Mouse (Mus musculus): ENCODE measurements around the gene Ccnl2.

DNA sequence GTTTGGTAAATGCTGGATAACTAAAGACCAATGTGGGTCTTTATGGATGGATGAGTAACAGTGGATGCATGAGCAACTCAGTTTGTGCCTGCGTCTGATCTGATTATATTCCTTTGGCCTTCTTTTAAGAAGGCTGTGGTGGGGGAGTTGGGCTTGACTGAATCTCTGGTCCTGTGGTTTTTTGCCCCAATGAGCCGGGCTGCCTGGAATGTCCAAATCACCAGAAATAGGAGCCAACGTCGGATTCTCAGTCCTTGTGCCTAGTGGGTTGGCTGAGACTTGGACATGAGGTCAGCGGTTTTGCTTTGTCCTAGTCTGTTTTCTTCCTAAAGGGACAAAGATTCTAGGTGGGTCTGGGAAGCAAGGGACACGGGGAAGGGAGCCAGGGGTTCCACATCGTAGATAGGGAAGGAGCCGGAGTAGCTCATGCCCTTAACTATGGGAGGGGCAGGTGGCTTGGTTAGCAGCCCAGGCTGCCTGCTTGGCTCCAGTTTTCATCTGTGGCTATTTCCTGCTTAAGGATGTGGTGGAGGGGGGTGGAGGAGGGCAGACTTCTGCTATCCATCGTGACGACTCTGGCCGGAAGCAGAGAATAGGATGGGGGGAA lies 25.2 kb downstream of the Ccnl2 start:
- TF ChIP-seq CTCF (IDR thresholded peaks at IDR 0.05; ENCODE audit: low read depth): no peak
- no peak for TF ChIP-seq EP300 (IDR thresholded peaks at IDR 0.05; ENCODE audit: low read depth)
